Mouse (Mus musculus) ES-E14 (cell line): Measurements from ENCODE around the gene Cfap74.

Experiments used
- CHD2 ChIP-seq: IDR thresholded peaks from 2 replicates; pipeline ENCODE4 v1.6.1; 2014; ENCODE audit warnings: mild to moderate bottlenecking, low read depth, low read length, inconsistent platforms
- HCFC1 ChIP-seq: IDR thresholded peaks from 2 replicates; pipeline ENCODE4 v1.6.1; 2012; ENCODE audit warnings: low read length, inconsistent platforms, borderline replicate concordance; ENCODE audit not compliant: insufficient read depth
- ZC3H11A ChIP-seq: IDR thresholded peaks from 2 replicates; pipeline ENCODE4 v1.6.1; 2012; ENCODE audit warnings: low read depth, mild to moderate bottlenecking, inconsistent platforms, low read length, borderline replicate concordance

GRCm38 (mm10) chr4:155370737-155371715 is 38.0 kb upstream of the Cfap74 start:
- TF ChIP-seq CHD2 (no peak), ZC3H11A (no peak), HCFC1 (no peak)
